Mouse (Mus musculus) right cerebral cortex, adult 18-20 months (tissue): Measurements from ENCODE around the gene Rer1.

Source experiments
- DNase-seq: peaks from one replicate; pipeline ENCODE4 v3.0.0; 2022; ENCODE audit warnings: mixed read lengths

Rer1 gene

GRCm38 (mm10) chr4:155070921-155071320 lies 15.3 kb downstream of the Rer1 start:
- no peak for DNase-seq

- DNase-seq = no peak
These were observed 16.0 kb downstream of the Rer1 start for GRCm38 (mm10) chr4:155070199-155070598.

GRCm38 (mm10) chr4:155069191-155069590 lies 17.0 kb downstream of the Rer1 start:
- peak; percentile 33 for DNase-seq

GRCm38 (mm10) chr4:155068357-155068972 lies 17.7 kb downstream of the Rer1 start:
- peak; percentile 16 for DNase-seq

GRCm38 (mm10) chr4:155066834-155067522 lies 19.2 kb downstream of the Rer1 start, which contains the start of gene Pex10:
Gene Pex10, plus strand, starts transcription at chr4:155067016.
- DNase-seq = peak; percentile 97

- DNase-seq = peak; percentile 89
These were observed 20.0 kb downstream of the Rer1 start for GRCm38 (mm10) chr4:155065970-155066833.

GRCm38 (mm10) chr4:155064474-155064873 lies 21.7 kb downstream of the Rer1 start:
- DNase-seq = no peak

- DNase-seq = no peak
These were observed 22.3 kb downstream of the Rer1 start for GRCm38 (mm10) chr4:155063895-155064294.

- DNase-seq = no peak
These were observed 27.9 kb downstream of the Rer1 start for GRCm38 (mm10) chr4:155058325-155058724.

- DNase-seq = no peak
These were observed 29.5 kb downstream of the Rer1 start, which contains the start of gene Plch2 for GRCm38 (mm10) chr4:155056724-155057123. Gene Plch2, minus strand, starts transcription at chr4:155056784.

- no peak for DNase-seq
These were observed 36.1 kb downstream of the Rer1 start for GRCm38 (mm10) chr4:155050116-155050515.

- no peak for DNase-seq
These were observed 39.5 kb downstream of the Rer1 start for GRCm38 (mm10) chr4:155046636-155047035.

GRCm38 (mm10) chr4:155043289-155043625 lies 42.9 kb downstream of the Rer1 start:
- DNase-seq = no peak

- peak; percentile 67 for DNase-seq
These were observed 43.4 kb downstream of the Rer1 start for GRCm38 (mm10) chr4:155042606-155043288.

- DNase-seq = peak; percentile 34
These were observed 45.5 kb downstream of the Rer1 start for GRCm38 (mm10) chr4:155040696-155041095.

GRCm38 (mm10) chr4:155040197-155040596 lies 46.0 kb downstream of the Rer1 start:
- DNase-seq = peak; percentile 69

- peak; percentile 46 for DNase-seq
These were observed 51.4 kb downstream of the Rer1 start for GRCm38 (mm10) chr4:155034787-155035186.

GRCm38 (mm10) chr4:155034202-155034601 lies 52.0 kb downstream of the Rer1 start:
- DNase-seq = no peak

GRCm38 (mm10) chr4:155033115-155033514 lies 53.1 kb downstream of the Rer1 start:
- no peak for DNase-seq

- peak; percentile 21 for DNase-seq
These were observed 61.8 kb downstream of the Rer1 start for GRCm38 (mm10) chr4:155024170-155025010.
